Mouse (Mus musculus) kidney, adult 9 months (tissue): Measurements from ENCODE around the gene Kdelc2.

ENCODE experiments used
- DNase-seq: peaks from one replicate; pipeline ENCODE4 v3.0.0; 2022

Gene Kdelc2

GRCm38 (mm10) chr9:53387431-53387830 is 3.6 kb downstream of the Kdelc2 start:
- no peak for DNase-seq

GRCm38 (mm10) chr9:53389109-53389508 is 5.3 kb downstream of the Kdelc2 start:
- no peak for DNase-seq

- peak; percentile 18 for DNase-seq
These were observed 6.3 kb downstream of the Kdelc2 start for GRCm38 (mm10) chr9:53390136-53390535.

- DNase-seq = no peak
These were observed 14.0 kb downstream of the Kdelc2 start for GRCm38 (mm10) chr9:53397685-53398387.

- DNase-seq = peak; percentile 55
These were observed 14.5 kb downstream of the Kdelc2 start for GRCm38 (mm10) chr9:53398388-53398700.

GRCm38 (mm10) chr9:53399537-53399936 is 15.7 kb downstream of the Kdelc2 start:
- no peak for DNase-seq

GRCm38 (mm10) chr9:53400696-53401095 is 16.9 kb downstream of the Kdelc2 start:
- DNase-seq = peak; percentile 44

GRCm38 (mm10) chr9:53401146-53401545 is 17.3 kb downstream of the Kdelc2 start:
- peak; percentile 39 for DNase-seq

- peak; percentile 57 for DNase-seq
These were observed 18.5 kb downstream of the Kdelc2 start, which contains the start of gene 4930550C14Rik for GRCm38 (mm10) chr9:53402291-53402711. TSS of gene 4930550C14Rik (plus strand) at chr9:53402325.

- DNase-seq = peak; percentile 36
These were observed 19.2 kb downstream of the Kdelc2 start for GRCm38 (mm10) chr9:53402991-53403390.

- no peak for DNase-seq
These were observed 20.4 kb downstream of the Kdelc2 start for GRCm38 (mm10) chr9:53404050-53404752.

- peak; percentile 78 for DNase-seq
These were observed 21.2 kb downstream of the Kdelc2 start for GRCm38 (mm10) chr9:53404753-53405722.

- no peak for DNase-seq
These were observed 24.7 kb downstream of the Kdelc2 start for GRCm38 (mm10) chr9:53408548-53408947.

GRCm38 (mm10) chr9:53408953-53409361 is 25.1 kb downstream of the Kdelc2 start:
- peak; percentile 45 for DNase-seq

GRCm38 (mm10) chr9:53409427-53409826 is 25.6 kb downstream of the Kdelc2 start:
- no peak for DNase-seq

- no peak for DNase-seq
These were observed 38.5 kb downstream of the Kdelc2 start for GRCm38 (mm10) chr9:53422133-53422896.

GRCm38 (mm10) chr9:53426726-53427125 is 42.9 kb downstream of the Kdelc2 start:
- no peak for DNase-seq

GRCm38 (mm10) chr9:53427638-53428037 is 43.8 kb downstream of the Kdelc2 start:
- no peak for DNase-seq

GRCm38 (mm10) chr9:53435830-53436570 is 52.2 kb downstream of the Kdelc2 start:
- DNase-seq = no peak

- DNase-seq = no peak
These were observed 66.8 kb downstream of the Kdelc2 start for GRCm38 (mm10) chr9:53450609-53451008.
